Mouse (Mus musculus): Measurements from ENCODE around the gene Fer1l5.

Gene Fer1l5

DNA sequence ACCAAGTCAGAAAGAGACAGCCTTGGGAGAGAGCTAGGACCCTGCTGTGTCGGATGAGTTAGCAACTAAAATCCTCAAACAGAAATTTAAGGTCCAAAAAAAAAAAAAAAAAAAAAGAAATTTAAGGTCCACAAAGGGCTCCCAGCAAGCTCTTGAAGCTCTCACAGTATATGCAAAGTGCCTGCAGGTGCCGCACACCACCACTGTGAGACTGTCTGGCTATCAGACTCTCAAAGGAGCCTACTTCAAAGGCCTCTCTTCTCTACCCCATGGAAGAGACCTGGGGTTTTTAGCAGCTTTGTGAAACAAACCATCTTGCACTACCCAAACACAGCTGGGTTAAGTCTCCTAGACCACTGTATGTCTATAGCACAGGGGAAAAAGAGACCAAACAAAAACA is 57.4 kb downstream of the Fer1l5 start:
- no peak for DNase-seq (ENCODE audit: low read depth in 2 of 2, low spot score in 2 of 2)

DNA sequence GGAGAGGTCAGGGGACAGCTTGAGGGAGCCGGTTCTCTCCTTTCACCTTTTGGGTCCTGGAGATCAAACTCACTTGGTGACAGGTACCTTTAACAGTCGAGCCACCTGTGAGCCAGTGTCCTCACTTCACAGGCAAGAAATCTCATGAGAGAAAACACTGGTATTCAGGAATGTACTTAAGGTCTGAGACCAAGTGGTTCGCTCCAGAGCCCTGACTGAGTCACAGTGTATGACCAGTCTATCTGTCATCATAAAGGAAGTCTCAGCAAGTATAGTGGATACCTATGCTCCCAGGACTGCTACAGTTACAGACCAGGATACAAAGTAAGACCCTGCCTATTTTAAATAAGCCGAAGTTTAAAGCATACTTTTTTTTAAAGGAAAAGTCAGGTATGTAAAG is 60.9 kb downstream of the Fer1l5 start:
- DNase-seq (ENCODE audit: low read depth in 2 of 2, low spot score in 2 of 2), result no peak

- no peak for DNase-seq (ENCODE audit: low read depth in 2 of 2, low spot score in 2 of 2)
Measured at GRCm38 (mm10) chr1:36433616-36434015, 61.5 kb downstream of the Fer1l5 start.

GRCm38 (mm10) chr1:36435071-36435470 is 63.0 kb downstream of the Fer1l5 start:
- no peak for DNase-seq (ENCODE audit: low read depth in 2 of 2, low spot score in 2 of 2)

GRCm38 (mm10) chr1:36436515-36436914 is 64.4 kb downstream of the Fer1l5 start:
- no peak for DNase-seq (ENCODE audit: low read depth in 2 of 2, low spot score in 2 of 2)

DNA sequence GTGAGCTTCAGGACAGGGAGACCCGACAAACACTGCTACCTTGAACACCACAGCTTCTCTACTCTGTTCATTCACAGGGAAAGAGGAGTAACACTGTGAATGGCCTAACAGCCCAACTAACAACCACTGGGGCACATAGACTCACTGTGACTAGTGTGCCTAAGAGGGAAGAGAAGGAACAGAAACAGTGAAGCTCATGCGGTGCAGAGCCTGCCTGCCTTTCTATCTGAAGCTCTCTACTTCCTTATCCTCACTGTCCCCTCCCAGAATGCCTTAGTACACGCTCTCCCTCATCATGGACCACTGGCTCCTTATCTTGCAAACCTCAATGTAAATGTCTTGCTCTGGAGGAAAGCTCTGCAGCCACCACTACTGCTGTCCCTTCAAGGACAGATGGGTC is 65.1 kb downstream of the Fer1l5 start:
- DNase-seq (ENCODE audit: low read depth in 2 of 2, low spot score in 2 of 2), result no peak

GRCm38 (mm10) chr1:36441101-36441500 is 69.0 kb downstream of the Fer1l5 start:
- no peak for DNase-seq (ENCODE audit: low read depth in 2 of 2, low spot score in 2 of 2)

GRCm38 (mm10) chr1:36444471-36445464 is 72.7 kb downstream of the Fer1l5 start, which contains the start of gene Lman2l:
Gene Lman2l (minus strand): TSS chr1:36445271.
- peak; percentile 93 to 95 for DNase-seq (ENCODE audit: low read depth in 2 of 2, low spot score in 2 of 2)

DNA sequence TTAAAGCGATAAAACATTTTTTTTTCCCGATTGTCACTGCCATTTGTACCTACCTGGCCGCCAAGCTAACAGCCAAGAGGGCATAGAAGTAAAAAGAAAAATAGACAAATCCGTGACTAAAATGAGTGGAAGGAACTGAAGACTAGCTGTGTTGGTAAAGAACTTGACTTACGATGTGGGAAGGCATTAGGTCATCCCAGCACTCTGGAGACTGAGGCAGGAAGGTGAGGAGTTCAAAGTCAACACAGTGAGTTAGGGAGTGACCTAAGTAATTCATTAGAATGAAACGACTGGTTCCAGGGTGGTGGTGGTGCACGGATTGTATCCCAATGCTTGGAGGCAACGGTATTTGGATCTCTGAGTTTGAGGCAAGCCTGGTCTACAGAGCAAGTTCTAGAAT is 73.4 kb downstream of the Fer1l5 start:
- no peak for DNase-seq (ENCODE audit: low read depth in 2 of 2, low spot score in 2 of 2)

GRCm38 (mm10) chr1:36446106-36446824 is 74.2 kb downstream of the Fer1l5 start:
- DNase-seq (ENCODE audit: low read depth in 2 of 2, low spot score in 2 of 2), result no peak

DNA sequence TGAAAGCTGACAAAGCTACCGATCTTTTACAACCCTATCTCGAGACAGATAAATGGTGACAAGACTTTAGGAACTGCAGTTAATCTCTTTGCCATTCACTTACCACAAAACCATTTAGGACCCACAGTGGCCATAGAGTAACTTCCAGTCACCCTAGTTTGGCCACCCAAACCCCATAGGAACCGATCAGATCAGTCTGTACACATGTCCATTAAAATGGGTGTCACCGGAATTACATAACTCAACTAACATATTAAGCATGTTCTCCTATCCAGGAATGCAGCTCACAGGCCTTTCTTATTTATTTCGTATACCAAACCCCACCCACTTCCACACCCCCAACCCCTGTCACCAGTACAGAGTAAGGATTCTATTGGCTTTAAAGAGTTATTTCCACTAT is 74.8 kb downstream of the Fer1l5 start:
- DNase-seq (ENCODE audit: low read depth in 2 of 2, low spot score in 2 of 2), result no peak

DNA sequence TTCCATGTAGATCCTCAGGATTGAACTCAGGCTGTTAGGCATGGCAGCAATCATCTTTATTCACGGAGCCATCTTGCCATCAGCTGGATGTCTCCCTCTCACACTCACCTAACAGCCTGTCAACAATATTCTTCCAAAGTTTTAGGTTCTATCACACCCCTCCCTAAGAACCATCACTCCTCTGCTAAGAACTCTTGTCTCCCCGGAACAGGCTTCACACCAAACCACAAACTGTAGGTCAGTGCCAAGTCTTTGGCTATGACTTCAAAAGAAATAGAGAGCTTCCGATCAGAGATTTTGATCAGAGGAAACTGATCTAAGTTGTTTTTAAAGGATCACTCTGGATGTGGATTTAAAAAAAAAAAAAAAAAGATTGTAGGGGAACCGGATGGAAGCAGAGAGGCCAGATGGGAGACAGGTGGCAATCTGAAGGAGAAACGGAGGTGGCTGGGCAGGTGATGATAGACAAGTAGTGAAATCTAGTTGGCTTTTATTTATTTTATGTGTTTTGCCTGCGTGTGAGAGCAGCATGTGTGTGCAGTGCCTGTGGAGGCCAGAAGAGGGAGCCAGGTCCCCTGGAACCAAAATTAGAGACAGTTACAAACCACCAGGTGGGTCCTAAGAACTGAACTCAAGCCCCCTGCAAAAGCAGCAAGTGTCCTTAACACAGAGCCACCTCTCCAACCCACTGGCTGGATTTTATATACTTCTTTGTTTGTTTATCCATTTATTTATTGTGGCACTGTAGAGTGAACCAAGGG is 82.1 kb downstream of the Fer1l5 start:
- DNase-seq (ENCODE audit: low read depth in 2 of 2, low spot score in 2 of 2), result no peak

DNA sequence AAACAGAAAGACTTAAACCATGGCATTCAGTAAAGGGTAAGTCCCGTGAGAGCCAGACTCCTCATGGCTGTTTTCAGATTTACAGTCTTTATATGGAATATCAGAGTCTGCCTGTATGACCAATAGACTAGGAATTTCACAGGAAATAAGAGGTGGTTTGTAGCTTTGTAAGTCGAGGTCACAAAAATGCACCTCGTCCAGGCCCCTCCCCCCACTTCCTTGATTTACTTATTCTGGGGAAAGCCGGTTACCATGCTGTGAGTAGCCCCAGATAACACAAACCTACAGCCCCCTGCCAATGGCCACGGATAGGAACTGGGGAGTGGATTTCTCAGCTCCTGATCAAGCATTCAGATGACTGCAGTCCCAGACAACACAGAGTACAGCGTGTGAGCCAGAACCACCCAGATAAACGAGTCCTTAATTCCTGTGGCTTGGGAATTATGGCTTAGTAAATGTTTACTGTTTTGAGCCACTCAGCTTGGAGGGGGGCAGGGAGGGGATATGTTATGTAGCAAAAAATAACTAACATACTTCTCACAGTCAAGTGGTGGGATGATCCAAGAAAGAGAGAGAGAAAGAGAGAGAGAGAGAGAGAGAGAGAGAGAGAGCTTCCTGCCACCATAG is 85.4 kb downstream of the Fer1l5 start:
- no peak for DNase-seq (ENCODE audit: low read depth in 2 of 2, low spot score in 2 of 2)

GRCm38 (mm10) chr1:36458169-36458568 is 86.1 kb downstream of the Fer1l5 start:
- DNase-seq (ENCODE audit: low read depth in 2 of 2, low spot score in 2 of 2), result no peak

DNA sequence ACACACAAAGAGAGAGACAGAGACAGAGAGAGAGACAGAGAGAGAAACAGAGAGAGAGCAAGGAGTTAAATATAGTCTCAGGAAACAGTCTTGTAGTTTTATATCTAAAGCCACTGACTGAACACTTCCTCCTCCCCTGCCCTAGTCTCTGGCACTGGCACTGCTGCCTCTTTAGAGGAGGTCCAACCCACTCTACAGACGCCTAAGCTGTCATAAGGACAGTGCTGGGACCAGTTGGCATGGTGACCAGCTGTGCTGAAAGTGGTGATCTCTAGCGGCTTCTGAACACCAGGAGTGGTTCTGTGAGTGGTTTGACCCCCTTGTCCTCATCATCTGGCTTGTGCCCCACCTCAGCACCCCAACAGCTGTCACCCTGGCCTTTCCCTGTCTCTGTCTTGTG is 89.7 kb downstream of the Fer1l5 start:
- peak in 1 of 2 experiments; percentile 16 for DNase-seq (ENCODE audit: low read depth in 2 of 2, low spot score in 2 of 2)

GRCm38 (mm10) chr1:36465641-36466160 is 93.6 kb downstream of the Fer1l5 start:
- no peak for DNase-seq (ENCODE audit: low read depth in 2 of 2, low spot score in 2 of 2)

DNA sequence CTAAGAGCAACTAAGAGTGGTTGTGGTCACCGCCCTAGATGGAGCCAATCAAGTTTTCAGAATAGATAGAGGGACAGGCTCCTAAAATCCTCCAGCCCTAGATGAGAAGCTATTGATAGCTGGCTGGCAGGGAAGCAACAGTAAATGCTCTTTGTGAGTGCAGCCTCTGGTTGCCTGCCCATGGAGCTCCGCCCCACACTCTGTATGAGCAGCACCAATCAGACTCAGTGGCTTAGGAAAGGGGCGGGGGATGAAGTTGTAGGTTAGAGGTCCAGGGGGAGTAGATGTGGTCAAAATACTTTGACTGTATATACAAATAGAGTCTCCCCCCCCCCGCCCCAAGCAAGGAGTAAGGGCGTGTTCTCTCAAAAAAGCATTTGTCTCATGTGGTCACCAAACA is 95.4 kb downstream of the Fer1l5 start:
- no peak for DNase-seq (ENCODE audit: low read depth in 2 of 2, low spot score in 2 of 2)

DNA sequence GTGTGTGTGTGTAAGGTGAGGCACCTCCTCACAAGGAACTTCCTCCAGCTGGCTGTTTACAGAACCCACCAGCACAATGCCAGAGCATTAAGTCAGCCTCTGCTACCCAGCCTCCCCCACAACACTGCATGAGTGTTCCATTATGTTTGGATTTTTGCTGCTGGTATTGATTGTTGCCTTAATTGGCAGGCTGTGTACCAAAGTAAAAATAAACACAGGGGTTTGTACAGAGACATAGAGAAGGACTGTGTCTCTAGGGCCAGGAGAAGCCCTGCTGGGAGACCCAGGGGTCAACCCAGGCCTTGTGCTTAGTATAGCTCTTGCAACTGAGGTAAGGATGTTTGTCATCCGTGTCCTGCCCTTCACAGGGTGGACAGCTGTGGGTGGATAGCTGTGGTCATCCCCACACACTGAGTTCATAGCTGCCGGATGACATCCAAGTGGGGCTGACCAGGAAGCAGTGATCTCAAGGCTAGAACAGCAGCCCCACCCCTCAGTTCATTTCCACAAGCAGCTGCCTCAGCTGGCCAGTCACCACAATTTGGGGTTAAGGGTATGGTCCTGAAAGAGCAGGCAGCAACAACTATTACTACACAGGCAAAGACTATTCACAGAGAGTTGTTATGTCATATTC is 97.8 kb downstream of the Fer1l5 start:
- DNase-seq (ENCODE audit: low read depth in 2 of 2, low spot score in 2 of 2), result no peak

DNA sequence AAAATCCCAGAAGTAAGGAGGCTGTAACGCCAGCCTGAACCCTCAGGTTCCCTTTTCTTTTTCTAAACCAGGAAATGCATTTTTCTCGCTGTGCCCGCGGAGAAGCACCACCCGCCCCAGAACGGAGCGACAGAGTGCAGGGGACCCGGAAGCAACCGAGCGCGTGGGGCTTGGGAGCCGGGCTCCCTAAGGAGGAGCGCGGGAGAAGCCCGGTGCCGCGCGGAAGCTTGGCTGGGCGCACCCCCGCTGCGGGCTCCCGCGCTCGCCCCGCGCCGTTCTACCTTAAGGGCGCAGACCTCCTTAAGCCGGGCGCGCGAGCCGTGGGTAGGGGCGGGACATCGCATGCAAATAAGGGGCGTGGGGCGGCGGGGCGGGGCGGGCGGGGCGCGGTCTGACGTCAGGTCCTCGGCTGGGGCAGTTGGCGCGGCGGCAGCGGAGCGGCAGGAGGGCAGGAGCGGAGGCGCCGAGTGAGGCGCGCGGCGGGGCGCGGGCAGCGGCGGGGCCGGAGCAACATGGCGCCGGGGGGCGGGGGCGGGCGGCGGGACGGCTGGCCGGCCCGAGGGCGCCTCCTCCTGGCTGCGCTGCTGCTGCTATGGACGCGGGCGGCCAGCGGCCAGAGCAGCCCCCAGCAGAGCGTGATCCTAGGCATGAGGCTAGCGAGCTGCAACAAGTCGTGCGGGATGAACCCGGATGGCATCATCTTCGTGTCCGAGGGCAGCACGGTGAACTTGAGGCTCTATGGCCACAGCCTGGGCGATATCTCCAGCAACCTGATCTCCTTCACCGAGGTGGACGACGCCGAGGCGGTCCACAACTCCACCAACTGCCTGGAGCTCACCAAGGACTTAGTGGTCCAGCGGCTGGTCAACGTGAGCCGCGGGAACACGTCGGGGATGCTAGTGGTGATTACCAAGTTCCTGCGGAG is 99.4 kb downstream of the Fer1l5 start, which contains the start of gene Cnnm4:
Gene Cnnm4 (plus strand): TSS at position 440 of the 925 bp plus-strand sequence.
- peak; percentile 67 to 71 for DNase-seq (ENCODE audit: low read depth in 2 of 2, low spot score in 2 of 2)

All from CD8-positive naive resting alpha-beta T cell, adult 2 months (primary cell).